Mouse (Mus musculus) thymus, postnatal 4 days (tissue): ENCODE measurements around the gene Tgoln1.

Experiments used
- DNase-seq: peaks from one replicate; pipeline ENCODE4 v3.0.0; 2021

Tgoln1 gene

GRCm38 (mm10) chr6:72593011-72593803, 23.6 kb downstream of the Tgoln1 start:
- DNase-seq = no peak

- no peak for DNase-seq
These were observed 26.7 kb downstream of the Tgoln1 start for GRCm38 (mm10) chr6:72590111-72590510.

GRCm38 (mm10) chr6:72588307-72588706, 28.5 kb downstream of the Tgoln1 start:
- no peak for DNase-seq

- no peak for DNase-seq
These were observed 30.1 kb downstream of the Tgoln1 start for GRCm38 (mm10) chr6:72586701-72587100.

- DNase-seq = no peak
These were observed 32.6 kb downstream of the Tgoln1 start for GRCm38 (mm10) chr6:72584154-72584553.

- no peak for DNase-seq
These were observed 33.5 kb downstream of the Tgoln1 start for GRCm38 (mm10) chr6:72583211-72583839.

- no peak for DNase-seq
These were observed 35.0 kb downstream of the Tgoln1 start for GRCm38 (mm10) chr6:72581625-72582382.

- DNase-seq = no peak
These were observed 40.8 kb downstream of the Tgoln1 start for GRCm38 (mm10) chr6:72576041-72576440.

GRCm38 (mm10) chr6:72571826-72572225, 45.0 kb downstream of the Tgoln1 start:
- DNase-seq = no peak

- DNase-seq = no peak
These were observed 46.0 kb downstream of the Tgoln1 start for GRCm38 (mm10) chr6:72570644-72571397.

GRCm38 (mm10) chr6:72568736-72569135, 48.1 kb downstream of the Tgoln1 start:
- DNase-seq = no peak

GRCm38 (mm10) chr6:72567508-72567907, 49.3 kb downstream of the Tgoln1 start:
- no peak for DNase-seq

GRCm38 (mm10) chr6:72566044-72566443, 50.8 kb downstream of the Tgoln1 start:
- peak; percentile 90 for DNase-seq

GRCm38 (mm10) chr6:72565506-72565905, 51.3 kb downstream of the Tgoln1 start:
- DNase-seq = no peak

GRCm38 (mm10) chr6:72562894-72563293, 53.9 kb downstream of the Tgoln1 start:
- no peak for DNase-seq

- DNase-seq = peak; percentile 22
These were observed 54.3 kb downstream of the Tgoln1 start for GRCm38 (mm10) chr6:72562486-72562885.

- DNase-seq = no peak
These were observed 56.0 kb downstream of the Tgoln1 start for GRCm38 (mm10) chr6:72560801-72561200.
